Mouse (Mus musculus): ENCODE measurements around the gene Crcp. TPM values are rescaled to one million over a fixed set of nuclear protein-coding genes. Genes with fewer than 3 reads are reported as not detected.

Gene Crcp
- polyA plus RNA-seq (2012; rRNA removed): 7.1 and 9.8 TPM in 2 replicates

GRCm38 (mm10) chr5:130029142-130029897 lies at the start of gene Crcp, which contains the start of gene Asl:
Gene Crcp (plus strand): TSS chr5:130029290.
Gene Asl (minus strand): TSS chr5:130029247.
- no peak for TF ChIP-seq CTCF (IDR thresholded peaks at IDR 0.05; ENCODE audit: extremely low read depth, insufficient read depth, insufficient read length, insufficient replicate concordance)
- TF ChIP-seq POLR2A (IDR thresholded peaks at IDR 0.05; ENCODE audit: low read depth, low read length): peak; percentile 82
- 1% methylated on average over 51 of the region's 51 CpGs for WGBS
- Histone ChIP-seq H3K27ac (ENCODE audit: insufficient read depth, low read length) (peak within 1 kb of the TSS; percentile 87), H3K36me3 (ENCODE audit: control insufficient read depth, insufficient read depth, low read length) (no peaks in the 10 kb centered on the region), H3K4me1 (ENCODE audit: control insufficient read depth, insufficient read depth, insufficient read length) (no peaks in the 10 kb centered on the region; the same call in 1 of the 2 replicates), H3K27me3 (ENCODE audit: control insufficient read depth, insufficient read depth, low read length) (no peaks in the 10 kb centered on the region), H3K4me3 (ENCODE audit: extremely low read depth, insufficient read depth, insufficient read length) (peak within 1 kb of the TSS; percentile 83)
- peak; percentile 45 to 89 for DNase-seq (ENCODE audit: low read depth in 1 of 2, low spot score in 2 of 2)

- H3K4me3 ChIP-seq (ENCODE audit: extremely low read depth, insufficient read depth, insufficient read length): no peak overlapping the region
- no peak for TF ChIP-seq POLR2A (IDR thresholded peaks at IDR 0.05; ENCODE audit: low read depth, low read length)
- no peak for TF ChIP-seq CTCF (IDR thresholded peaks at IDR 0.05; ENCODE audit: extremely low read depth, insufficient read depth, insufficient read length, insufficient replicate concordance)
- WGBS: 82% methylated on average over 3 of the region's 3 CpGs
- H3K27me3 ChIP-seq (ENCODE audit: control insufficient read depth, insufficient read depth, low read length): no peaks in the 10 kb centered on the region
- no peaks in the 10 kb centered on the region for H3K36me3 ChIP-seq (ENCODE audit: control insufficient read depth, insufficient read depth, low read length)
- H3K4me1 ChIP-seq (ENCODE audit: control insufficient read depth, insufficient read depth, insufficient read length): no peaks in the 10 kb centered on the region
- H3K27ac ChIP-seq (ENCODE audit: insufficient read depth, low read length): no peak overlapping the region
- DNase-seq (ENCODE audit: low read depth in 1 of 2, low spot score in 2 of 2): no peak
Measured at GRCm38 (mm10) chr5:129980216-129980615, 48.9 kb upstream of the Crcp start.

GRCm38 (mm10) chr5:129989376-129989775 lies 39.7 kb upstream of the Crcp start:
- no peak overlapping the region for H3K4me3 ChIP-seq (ENCODE audit: extremely low read depth, insufficient read depth, insufficient read length)
- H3K36me3 ChIP-seq (ENCODE audit: control insufficient read depth, insufficient read depth, low read length): peaks cover 19% of the 10 kb centered on the region
- no peak for TF ChIP-seq CTCF (IDR thresholded peaks at IDR 0.05; ENCODE audit: extremely low read depth, insufficient read depth, insufficient read length, insufficient replicate concordance)
- no peak for TF ChIP-seq POLR2A (IDR thresholded peaks at IDR 0.05; ENCODE audit: low read depth, low read length)
- no peaks in the 10 kb centered on the region for H3K27me3 ChIP-seq (ENCODE audit: control insufficient read depth, insufficient read depth, low read length)
- DNase-seq (ENCODE audit: low read depth in 1 of 2, low spot score in 2 of 2): no peak
- H3K4me1 ChIP-seq (ENCODE audit: control insufficient read depth, insufficient read depth, insufficient read length): no peaks in the 10 kb centered on the region
- WGBS: 90% methylated on average over 13 of the region's 13 CpGs
- no peak overlapping the region for H3K27ac ChIP-seq (ENCODE audit: insufficient read depth, low read length)

GRCm38 (mm10) chr5:129991898-129992297 lies 37.2 kb upstream of the Crcp start:
- 89% methylated on average over 5 of the region's 5 CpGs for WGBS
- Histone ChIP-seq H3K27me3 (ENCODE audit: control insufficient read depth, insufficient read depth, low read length) (no peaks in the 10 kb centered on the region), H3K4me1 (ENCODE audit: control insufficient read depth, insufficient read depth, insufficient read length) (no peaks in the 10 kb centered on the region), H3K4me3 (ENCODE audit: extremely low read depth, insufficient read depth, insufficient read length) (no peak overlapping the region), H3K27ac (ENCODE audit: insufficient read depth, low read length) (no peak overlapping the region), H3K36me3 (ENCODE audit: control insufficient read depth, insufficient read depth, low read length) (peaks cover 27% of the 10 kb centered on the region)
- DNase-seq (ENCODE audit: low read depth in 1 of 2, low spot score in 2 of 2): no peak
- no peak for TF ChIP-seq CTCF (IDR thresholded peaks at IDR 0.05; ENCODE audit: extremely low read depth, insufficient read depth, insufficient read length, insufficient replicate concordance)
- no peak for TF ChIP-seq POLR2A (IDR thresholded peaks at IDR 0.05; ENCODE audit: low read depth, low read length)

GRCm38 (mm10) chr5:129993374-129993773 lies 35.7 kb upstream of the Crcp start:
- DNase-seq (ENCODE audit: low read depth in 1 of 2, low spot score in 2 of 2): no peak
- 91% methylated on average over 14 of the region's 14 CpGs for WGBS

GRCm38 (mm10) chr5:129994989-129995388 lies 34.1 kb upstream of the Crcp start:
- no peak for DNase-seq (ENCODE audit: low read depth in 1 of 2, low spot score in 2 of 2)
- 93% methylated on average over 7 of the region's 7 CpGs for WGBS

More at GRCm38 (mm10) chr5:129993374-129993773, 35.7 kb upstream of the Crcp start:
- Histone ChIP-seq H3K27ac (ENCODE audit: insufficient read depth, low read length) (no peak overlapping the region), H3K36me3 (ENCODE audit: control insufficient read depth, insufficient read depth, low read length) (peaks cover 34% of the 10 kb centered on the region), H3K4me3 (ENCODE audit: extremely low read depth, insufficient read depth, insufficient read length) (no peak overlapping the region), H3K27me3 (ENCODE audit: control insufficient read depth, insufficient read depth, low read length) (no peaks in the 10 kb centered on the region), H3K4me1 (ENCODE audit: control insufficient read depth, insufficient read depth, insufficient read length) (no peaks in the 10 kb centered on the region)
- no peak for TF ChIP-seq POLR2A (IDR thresholded peaks at IDR 0.05; ENCODE audit: low read depth, low read length)
- TF ChIP-seq CTCF (IDR thresholded peaks at IDR 0.05; ENCODE audit: extremely low read depth, insufficient read depth, insufficient read length, insufficient replicate concordance): no peak

GRCm38 (mm10) chr5:129997700-129998099 lies 31.4 kb upstream of the Crcp start:
- Histone ChIP-seq H3K36me3 (ENCODE audit: control insufficient read depth, insufficient read depth, low read length) (peaks cover 21% of the 10 kb centered on the region), H3K27me3 (ENCODE audit: control insufficient read depth, insufficient read depth, low read length) (no peaks in the 10 kb centered on the region), H3K4me1 (ENCODE audit: control insufficient read depth, insufficient read depth, insufficient read length) (peaks cover 3% of the 10 kb centered on the region; the same call in 1 of the 2 replicates), H3K4me3 (ENCODE audit: extremely low read depth, insufficient read depth, insufficient read length) (no peak overlapping the region), H3K27ac (ENCODE audit: insufficient read depth, low read length) (no peak overlapping the region)
- WGBS: 77% methylated on average over 19 of the region's 19 CpGs
- no peak for TF ChIP-seq CTCF (IDR thresholded peaks at IDR 0.05; ENCODE audit: extremely low read depth, insufficient read depth, insufficient read length, insufficient replicate concordance)
- DNase-seq (ENCODE audit: low read depth in 1 of 2, low spot score in 2 of 2): no peak

More at GRCm38 (mm10) chr5:129994989-129995388, 34.1 kb upstream of the Crcp start:
- TF ChIP-seq POLR2A (IDR thresholded peaks at IDR 0.05; ENCODE audit: low read depth, low read length): no peak
- no peak for TF ChIP-seq CTCF (IDR thresholded peaks at IDR 0.05; ENCODE audit: extremely low read depth, insufficient read depth, insufficient read length, insufficient replicate concordance)
- Histone ChIP-seq H3K4me1 (ENCODE audit: control insufficient read depth, insufficient read depth, insufficient read length) (no peaks in the 10 kb centered on the region), H3K4me3 (ENCODE audit: extremely low read depth, insufficient read depth, insufficient read length) (no peak overlapping the region), H3K36me3 (ENCODE audit: control insufficient read depth, insufficient read depth, low read length) (peaks cover 24% of the 10 kb centered on the region), H3K27me3 (ENCODE audit: control insufficient read depth, insufficient read depth, low read length) (no peaks in the 10 kb centered on the region), H3K27ac (ENCODE audit: insufficient read depth, low read length) (no peak overlapping the region)
